Comparison of ENCODE assay signal across 9 mouse cellular contexts in genomic region chr11:60338291-60338690, GRCm38 (mm10). TPM values are rescaled to one million over a fixed set of nuclear protein-coding genes. Genes with fewer than 3 reads are reported as not detected.
DNase-seq lines count a peak whose midpoint lies in the region; ATAC-seq and TF ChIP-seq lines count a peak whose summit lies in the region.
"Had no signal": no experiment of that assay in that cellular context is flagged by ENCODE, and none has a peak within 500 bp of the region (broad histone marks: within the 10 kb centered on the region; RNA-seq: fewer than 3 reads in every experiment).

No protein-coding gene starts in this region.

- no peak overlapping the region for H3K27ac ChIP-seq in ES-Bruce4 (ENCODE audit: insufficient read depth, low read length)
- no peak overlapping the region for H3K27ac ChIP-seq in forebrain, embryonic 16.5 days (ENCODE audit: low read length)
- H3K27ac ChIP-seq: macrophage had no signal

- DNase-seq in layer of hippocampus, adult 11-12 months (ENCODE audit: low spot score) = peak; percentile 57
- no peak for DNase-seq in layer of hippocampus, adult 8-10 months (ENCODE audit: low spot score in 2 of 2)
- peak; percentile 60 for DNase-seq in adrenal gland, postnatal 14 days
- peak; percentile 47 for DNase-seq in gastrocnemius, postnatal 10 days
- DNase-seq in mesoderm, embryonic 11.5 days (ENCODE audit: low read depth, low spot score) = peak; percentile 41
- peak; percentile 86 for DNase-seq in thymus, postnatal 4 days

- no peak overlapping the region for H3K4me3 ChIP-seq in ES-Bruce4 (ENCODE audit: low read depth, low read length)
- H3K4me3 ChIP-seq in forebrain, embryonic 16.5 days (replicated peaks; ENCODE audit: low read length) = no peak overlapping the region

- no peak overlapping the region for H3K9ac ChIP-seq in ES-Bruce4 (ENCODE audit: low read depth, poor library complexity, severe bottlenecking)
- H3K9ac ChIP-seq in forebrain, embryonic 16.5 days (replicated peaks; ENCODE audit: low read depth, low read length) = no peak overlapping the region

- TF ChIP-seq POLR2A in ES-Bruce4 (IDR thresholded peaks at IDR 0.05; ENCODE audit: insufficient read depth, low read length) = no peak

- H3K9me3 ChIP-seq in ES-Bruce4 (replicated peaks; ENCODE audit: control insufficient read depth, insufficient read depth, low read length, poor library complexity, severe bottlenecking) = no peaks in the 10 kb centered on the region
- no peaks in the 10 kb centered on the region for H3K9me3 ChIP-seq in forebrain, embryonic 16.5 days (ENCODE audit: control insufficient read depth, low read length)

- no peak overlapping the region for H3K4me2 ChIP-seq in forebrain, embryonic 16.5 days (ENCODE audit: low read length)

- 76% methylated on average over 4 of the region's 4 CpGs for WGBS in forebrain, embryonic 16.5 days

- peak; percentile 78 for TF ChIP-seq CTCF in ES-Bruce4 (IDR thresholded peaks at IDR 0.05; ENCODE audit: low read depth, low read length)

- H3K27me3 ChIP-seq in ES-Bruce4 (ENCODE audit: control insufficient read depth, insufficient read depth, low read length, poor library complexity, severe bottlenecking) = no peaks in the 10 kb centered on the region
- no peaks in the 10 kb centered on the region for H3K27me3 ChIP-seq in forebrain, embryonic 16.5 days (replicated peaks; ENCODE audit: control insufficient read depth, insufficient read depth, low read length)

- H3K4me1 ChIP-seq in ES-Bruce4 (ENCODE audit: control insufficient read depth, insufficient read depth, low read length) = peaks cover 6% of the 10 kb centered on the region
- H3K4me1 ChIP-seq in forebrain, embryonic 16.5 days (replicated peaks; ENCODE audit: control insufficient read depth, insufficient read depth, low read length) = peaks cover 10% of the 10 kb centered on the region

- H3K36me3 ChIP-seq in ES-Bruce4 (ENCODE audit: control insufficient read depth, insufficient read depth, low read length, poor library complexity, severe bottlenecking) = no peaks in the 10 kb centered on the region
- H3K36me3 ChIP-seq in forebrain, embryonic 16.5 days (ENCODE audit: control insufficient read depth, insufficient read depth) = no peaks in the 10 kb centered on the region

- ATAC-seq in forebrain, embryonic 16.5 days = no peak

- no peak for TF ChIP-seq EP300 in ES-Bruce4 (IDR thresholded peaks at IDR 0.05; ENCODE audit: insufficient read depth, low read depth, low read length)

RNA-seq across cellular contexts. Expression of gene Tom1l2, which starts 14.4 kb away (rescaled TPM):
- total RNA-seq in layer of hippocampus, adult 8-10 months (2022) = 100 to 1,000 TPM; 179 to 207 (median 191) TPM
- polyA plus RNA-seq in ES-Bruce4 (2011; ENCODE audit: insufficient read depth, insufficient read length, low read depth, missing spikeins) = 9.9 and 12.4 TPM in 2 replicates
- 55.9 and 65.0 TPM in 2 replicates for total RNA-seq in adrenal gland, postnatal 14 days (2021)
- total RNA-seq in gastrocnemius, postnatal 10 days (2021) = 10 to 100 TPM; 38.6 to 45.1 TPM
- 56.5 and 62.0 TPM in 2 replicates for polyA plus RNA-seq in forebrain, embryonic 16.5 days (2015; fragmentation: Nextera tagmentation; extraction: Ambion mirVana)

RNA-seq across cellular contexts. Expression of gene Drc3, which starts 14.8 kb away (rescaled TPM):
- total RNA-seq in layer of hippocampus, adult 8-10 months (2022) = 1 to 10 TPM; 7.3 to 8.5 (median 7.8) TPM
- 6.9 and 7.3 TPM in 2 replicates for polyA plus RNA-seq in ES-Bruce4 (2011; ENCODE audit: insufficient read depth, insufficient read length, low read depth, missing spikeins)
- 1.6 TPM in 2 replicates for total RNA-seq in adrenal gland, postnatal 14 days (2021)
- total RNA-seq in gastrocnemius, postnatal 10 days (2021) = 1 to 10 TPM; 1.3 to 1.6 TPM
- polyA plus RNA-seq in forebrain, embryonic 16.5 days (2015; fragmentation: Nextera tagmentation; extraction: Ambion mirVana) = 4.6 and 4.7 TPM in 2 replicates
- polyA plus RNA-seq: macrophage had no signal

Comparison
In these comparisons a context has a peak if more than half of its experiments do, and no peak if none do; other contexts are left out.
1. DNase-seq: peak in layer of hippocampus, adult 11-12 months (single experiment), adrenal gland, postnatal 14 days (single experiment), gastrocnemius, postnatal 10 days (single experiment), mesoderm, embryonic 11.5 days (single experiment) and thymus, postnatal 4 days (single experiment); none in layer of hippocampus, adult 8-10 months (0 of 2).